Mouse (Mus musculus) kidney, adult 2 months (tissue): Measurements from ENCODE around the gene Cdkn1a.

Source experiments
- CTCF ChIP-seq: fragments of 200-500 bp; conservative IDR thresholded peaks from 2 replicates; pipeline ENCODE4 v1.5.1; 2011; ENCODE audit warnings: low read depth, mild to moderate bottlenecking, control low read depth, low read length, moderate library complexity, mixed read lengths; ENCODE audit not compliant: insufficient read depth, insufficient read length
- POLR2A ChIP-seq: fragments of 200-500 bp; IDR thresholded peaks from one replicate; pipeline ENCODE4 v1.6.1; 2011; ENCODE audit warnings: low read depth, low read length, control low read depth

DNA sequence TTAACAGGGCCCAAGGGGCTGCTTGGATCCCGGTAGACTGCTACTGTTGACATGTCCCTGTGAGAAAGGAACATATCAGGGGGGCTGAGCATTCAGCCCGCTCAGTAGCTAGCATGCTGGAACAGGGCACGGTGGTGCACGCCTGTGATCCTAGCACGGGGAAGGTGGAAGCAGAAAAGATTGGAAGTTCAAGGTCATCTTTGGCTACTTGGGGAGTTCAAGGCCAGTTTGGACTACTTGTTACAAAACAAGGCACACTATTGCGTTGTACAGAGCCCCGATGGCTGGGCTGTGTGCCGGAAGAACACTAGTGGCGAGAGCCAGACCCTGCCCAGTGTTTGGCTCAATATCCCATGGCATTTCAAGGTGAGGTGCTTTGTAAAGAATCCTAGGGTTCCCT lies 29.8 kb upstream of the Cdkn1a start:
- TF ChIP-seq CTCF, result no peak
- TF ChIP-seq POLR2A, result no peak
